Mouse (Mus musculus): ENCODE results near the gene Ntrk3. TPM values are rescaled to one million over a fixed set of nuclear protein-coding genes. Genes with fewer than 3 reads are reported as not detected.

The Ntrk3 gene
- polyA plus RNA-seq, 1 experiment from 2014 or later: 0.64 TPM

DNA sequence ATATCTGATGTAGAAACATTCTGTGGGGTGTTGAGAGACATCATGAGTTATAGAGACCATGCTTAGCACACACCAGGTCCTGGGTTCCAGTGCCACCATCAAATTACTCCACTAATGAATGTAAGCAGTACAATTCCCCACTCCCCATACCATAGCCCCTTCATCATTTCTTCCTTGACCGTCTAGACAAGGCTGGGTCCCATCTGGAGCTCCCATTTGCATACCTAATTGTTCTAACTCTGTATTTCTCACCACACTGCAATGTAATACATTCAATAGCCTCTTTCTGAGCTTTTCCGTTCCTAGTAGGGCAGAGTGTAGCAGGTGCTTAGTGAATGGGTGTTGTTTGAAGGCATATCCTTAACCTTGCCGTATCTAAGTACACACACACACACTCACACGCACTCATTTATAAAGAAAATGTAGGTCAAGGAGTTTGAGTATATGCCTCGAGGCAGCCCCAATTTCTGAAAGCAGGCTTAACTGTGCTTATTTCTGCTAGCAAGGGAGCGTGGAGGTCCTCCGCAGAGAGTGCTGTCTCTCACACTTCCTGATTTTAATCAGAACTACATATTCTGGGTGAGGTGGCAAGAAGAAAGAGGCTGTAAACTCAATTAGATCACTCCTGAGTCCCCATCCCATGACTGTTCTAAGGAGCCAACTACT is 17.9 kb downstream of the Ntrk3 start:
- no peak overlapping the region for H3K9ac ChIP-seq (replicated peaks)
- H3K4me2 ChIP-seq: no peak overlapping the region
- H3K36me3 ChIP-seq: no peaks in the 10 kb centered on the region
- 77% methylated on average over 7 of the region's 7 CpGs for WGBS
- no peak overlapping the region for H3K27ac ChIP-seq
- no peaks in the 10 kb centered on the region for H3K27me3 ChIP-seq
- H3K4me3 ChIP-seq (replicated peaks): no peak overlapping the region
- H3K9me3 ChIP-seq: no peaks in the 10 kb centered on the region
- ATAC-seq (ENCODE audit: insufficient number of reproducible peaks, insufficient read depth, low FRiP score, low TSS enrichment, low read depth): no peak
- H3K4me1 ChIP-seq (replicated peaks): no peaks in the 10 kb centered on the region

DNA sequence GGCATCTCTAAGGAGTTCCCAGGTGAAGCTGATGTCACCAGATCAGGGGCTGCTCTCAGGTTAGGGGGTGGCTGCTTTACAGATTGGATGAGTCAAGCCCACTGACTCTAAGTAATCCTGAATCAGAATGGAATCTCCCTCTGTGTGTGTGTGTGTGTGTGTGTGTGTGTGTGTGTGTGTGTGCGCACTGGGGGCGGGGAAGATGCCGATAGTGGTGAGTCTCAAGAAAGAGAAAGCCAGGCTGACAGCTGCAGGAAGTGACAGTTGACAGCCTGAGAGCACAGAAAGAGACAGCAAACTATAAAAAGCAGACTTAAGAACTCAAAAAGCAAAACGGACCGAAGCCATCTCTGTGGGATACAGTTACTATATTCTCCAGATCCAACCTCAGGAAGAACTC is 18.7 kb downstream of the Ntrk3 start:
- no peaks in the 10 kb centered on the region for H3K36me3 ChIP-seq
- no peak overlapping the region for H3K4me3 ChIP-seq (replicated peaks)
- no peak for ATAC-seq (ENCODE audit: insufficient number of reproducible peaks, insufficient read depth, low FRiP score, low TSS enrichment, low read depth)
- no peaks in the 10 kb centered on the region for H3K4me1 ChIP-seq (replicated peaks)
- no peaks in the 10 kb centered on the region for H3K9me3 ChIP-seq
- H3K27me3 ChIP-seq: no peaks in the 10 kb centered on the region
- no peak overlapping the region for H3K9ac ChIP-seq (replicated peaks)
- 85% methylated on average over 5 of the region's 5 CpGs for WGBS
- no peak overlapping the region for H3K4me2 ChIP-seq
- H3K27ac ChIP-seq: no peak overlapping the region

DNA sequence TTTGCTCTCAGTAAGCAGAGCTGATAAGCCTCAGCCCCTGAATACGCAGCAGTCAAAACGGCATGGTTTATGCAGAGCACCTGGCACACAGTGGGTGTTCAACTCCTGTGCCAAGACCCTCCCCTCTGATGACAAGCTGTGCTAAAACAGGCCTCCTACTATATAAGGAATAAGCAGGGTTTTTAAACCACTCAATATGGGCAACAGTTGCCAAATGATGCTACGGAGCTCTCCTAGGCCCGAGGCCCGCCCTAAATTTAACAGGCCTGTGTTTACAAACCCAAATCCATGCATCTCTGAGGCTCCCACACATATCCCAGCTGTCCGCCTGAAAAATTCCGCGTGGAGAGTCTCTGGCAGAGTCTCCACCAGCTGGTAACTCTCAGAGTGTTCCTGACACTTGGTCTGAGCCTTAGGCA is 19.6 kb downstream of the Ntrk3 start:
- H3K9ac ChIP-seq (replicated peaks): no peak overlapping the region
- no peaks in the 10 kb centered on the region for H3K36me3 ChIP-seq
- no peaks in the 10 kb centered on the region for H3K9me3 ChIP-seq
- no peaks in the 10 kb centered on the region for H3K27me3 ChIP-seq
- no peaks in the 10 kb centered on the region for H3K4me1 ChIP-seq (replicated peaks)
- H3K4me3 ChIP-seq (replicated peaks): no peak overlapping the region
- H3K27ac ChIP-seq: no peak overlapping the region
- no peak for ATAC-seq (ENCODE audit: insufficient number of reproducible peaks, insufficient read depth, low FRiP score, low TSS enrichment, low read depth)
- WGBS: 77% methylated on average over 8 of the region's 8 CpGs
- H3K4me2 ChIP-seq: no peak overlapping the region

DNA sequence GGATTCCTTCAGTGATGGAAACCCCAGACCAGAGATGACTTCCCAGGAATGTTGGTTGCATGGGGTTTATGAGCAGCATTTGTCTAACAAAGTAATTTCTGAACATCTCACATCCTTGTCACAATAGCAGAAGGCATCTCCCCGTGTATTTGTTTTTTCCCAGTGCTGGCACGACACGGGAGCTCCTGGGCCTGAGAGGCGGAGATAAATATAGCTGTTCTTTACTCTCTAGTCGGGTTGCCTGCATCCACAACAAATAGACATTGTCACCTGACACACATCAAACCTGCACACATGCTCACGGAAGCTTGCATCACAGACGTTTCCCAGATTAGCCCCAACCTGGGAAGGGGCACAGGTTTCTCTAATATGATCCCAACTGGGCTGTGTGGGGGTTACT is 30.1 kb downstream of the Ntrk3 start:
- H3K4me3 ChIP-seq (replicated peaks): no peak overlapping the region
- peaks cover 5% of the 10 kb centered on the region; the same call in 1 of the 2 replicates for H3K4me1 ChIP-seq (replicated peaks)
- no peak overlapping the region for H3K27ac ChIP-seq
- ATAC-seq (ENCODE audit: insufficient number of reproducible peaks, insufficient read depth, low FRiP score, low TSS enrichment, low read depth): no peak
- no peaks in the 10 kb centered on the region for H3K36me3 ChIP-seq
- H3K27me3 ChIP-seq: no peaks in the 10 kb centered on the region
- no peaks in the 10 kb centered on the region for H3K9me3 ChIP-seq
- 81% methylated on average over 7 of the region's 7 CpGs for WGBS
- no peak overlapping the region for H3K9ac ChIP-seq (replicated peaks)
- no peak overlapping the region for H3K4me2 ChIP-seq

DNA sequence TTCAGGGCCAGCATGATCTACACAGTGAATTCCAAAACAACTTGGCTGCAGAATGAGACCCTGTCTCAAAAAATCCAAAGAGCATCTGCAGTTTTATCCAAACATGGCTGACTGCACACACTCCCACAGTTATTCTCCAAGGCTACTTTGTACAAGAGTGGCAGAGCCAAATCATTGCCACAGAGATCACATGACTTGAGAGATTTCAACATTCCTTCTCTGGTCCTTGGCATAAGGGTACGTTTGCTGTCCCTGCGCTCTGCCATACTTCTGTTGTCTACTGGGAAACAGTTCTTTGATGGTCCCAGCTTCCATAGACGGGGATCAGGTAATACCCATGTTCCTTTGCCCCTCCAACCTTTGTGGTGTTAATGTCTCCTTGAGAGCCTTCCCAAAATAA is 30.7 kb downstream of the Ntrk3 start:
- ATAC-seq (ENCODE audit: insufficient number of reproducible peaks, insufficient read depth, low FRiP score, low TSS enrichment, low read depth): no peak
- no peak overlapping the region for H3K27ac ChIP-seq
- 84% methylated on average over 3 of the region's 3 CpGs for WGBS
- no peaks in the 10 kb centered on the region for H3K27me3 ChIP-seq
- H3K4me2 ChIP-seq: no peak overlapping the region
- no peaks in the 10 kb centered on the region for H3K36me3 ChIP-seq
- no peak overlapping the region for H3K4me3 ChIP-seq (replicated peaks)
- no peak overlapping the region for H3K9ac ChIP-seq (replicated peaks)
- H3K4me1 ChIP-seq (replicated peaks): no peaks in the 10 kb centered on the region
- H3K9me3 ChIP-seq: no peaks in the 10 kb centered on the region

DNA sequence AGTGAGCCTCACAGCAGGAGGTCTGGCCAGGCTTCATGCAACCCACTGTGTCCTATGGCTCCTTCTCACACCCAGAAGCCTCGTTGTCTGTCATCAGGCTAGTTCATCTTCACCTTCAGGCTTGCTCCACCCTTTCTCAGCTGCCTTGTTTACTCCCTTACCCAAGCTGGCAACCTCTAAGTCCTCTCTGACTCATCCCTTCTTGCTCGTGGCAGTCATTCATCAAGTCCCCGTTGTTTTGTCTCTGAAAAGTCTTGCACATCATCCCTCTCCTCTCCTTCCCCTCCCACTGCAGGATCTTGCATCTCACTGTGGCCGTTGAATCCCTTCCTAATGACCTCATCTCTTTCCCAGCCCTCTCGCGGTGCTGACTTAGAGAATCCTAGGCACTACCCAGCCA is 35.1 kb downstream of the Ntrk3 start:
- Histone ChIP-seq H3K27me3 (no peaks in the 10 kb centered on the region), H3K4me1 (replicated peaks) (no peaks in the 10 kb centered on the region), H3K27ac (no peak overlapping the region), H3K9me3 (no peaks in the 10 kb centered on the region), H3K36me3 (no peaks in the 10 kb centered on the region), H3K9ac (replicated peaks) (no peak overlapping the region), H3K4me3 (replicated peaks) (no peak overlapping the region), H3K4me2 (no peak overlapping the region)
- WGBS: 62% methylated on average over 6 of the region's 6 CpGs
- no peak for ATAC-seq (ENCODE audit: insufficient number of reproducible peaks, insufficient read depth, low FRiP score, low TSS enrichment, low read depth)

DNA sequence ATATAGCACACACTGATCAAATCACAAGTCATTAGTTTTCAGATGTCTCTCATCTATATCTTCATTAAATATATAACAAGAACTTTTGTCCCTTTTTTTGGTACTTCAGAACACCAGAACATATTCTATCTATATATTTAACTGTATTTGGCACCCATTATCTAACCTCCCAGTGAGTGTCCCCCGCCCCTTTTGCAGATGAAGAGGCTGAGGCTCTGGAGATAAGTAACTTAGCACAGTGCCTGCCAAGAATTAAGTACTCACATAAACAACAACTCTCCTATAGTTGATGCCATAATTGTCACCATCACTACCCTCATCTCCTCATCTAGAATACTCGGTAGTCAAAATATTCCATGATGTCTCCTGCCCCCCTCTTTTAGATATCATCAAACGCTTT is 42.6 kb downstream of the Ntrk3 start:
- no peaks in the 10 kb centered on the region for H3K9me3 ChIP-seq
- WGBS: 84% methylated on average over 3 of the region's 3 CpGs
- ATAC-seq (ENCODE audit: insufficient number of reproducible peaks, insufficient read depth, low FRiP score, low TSS enrichment, low read depth): no peak
- H3K4me2 ChIP-seq: no peak overlapping the region
- no peak overlapping the region for H3K9ac ChIP-seq (replicated peaks)
- no peaks in the 10 kb centered on the region for H3K36me3 ChIP-seq
- no peaks in the 10 kb centered on the region for H3K27me3 ChIP-seq
- H3K4me3 ChIP-seq (replicated peaks): no peak overlapping the region
- H3K4me1 ChIP-seq (replicated peaks): no peaks in the 10 kb centered on the region
- no peak overlapping the region for H3K27ac ChIP-seq

DNA sequence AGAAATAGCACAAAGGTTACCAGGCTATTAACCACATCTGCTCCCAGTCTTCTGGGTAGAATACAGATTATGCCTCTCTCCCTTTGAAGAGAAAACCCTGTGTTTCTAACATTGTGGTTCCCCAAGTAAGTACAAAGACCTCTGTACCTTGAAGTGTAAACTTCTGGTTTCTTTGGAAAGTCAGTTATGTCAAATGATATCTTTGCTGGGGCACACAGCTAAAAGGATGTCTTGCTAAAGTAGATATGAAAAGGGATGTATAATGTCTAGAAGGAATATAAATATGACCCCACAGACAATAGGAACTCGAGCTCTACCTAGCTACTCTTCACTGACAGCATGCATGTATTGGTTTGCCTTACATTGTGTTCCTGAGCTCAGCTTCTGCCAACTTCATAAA is 44.7 kb downstream of the Ntrk3 start:
- no peak for ATAC-seq (ENCODE audit: insufficient number of reproducible peaks, insufficient read depth, low FRiP score, low TSS enrichment, low read depth)
- Histone ChIP-seq H3K9me3 (no peaks in the 10 kb centered on the region), H3K27ac (no peak overlapping the region), H3K9ac (replicated peaks) (no peak overlapping the region), H3K36me3 (no peaks in the 10 kb centered on the region), H3K4me3 (replicated peaks) (no peak overlapping the region), H3K4me2 (no peak overlapping the region), H3K27me3 (no peaks in the 10 kb centered on the region), H3K4me1 (replicated peaks) (no peaks in the 10 kb centered on the region)
- WGBS: 58% methylated on average over 1 of the region's 1 CpGs

DNA sequence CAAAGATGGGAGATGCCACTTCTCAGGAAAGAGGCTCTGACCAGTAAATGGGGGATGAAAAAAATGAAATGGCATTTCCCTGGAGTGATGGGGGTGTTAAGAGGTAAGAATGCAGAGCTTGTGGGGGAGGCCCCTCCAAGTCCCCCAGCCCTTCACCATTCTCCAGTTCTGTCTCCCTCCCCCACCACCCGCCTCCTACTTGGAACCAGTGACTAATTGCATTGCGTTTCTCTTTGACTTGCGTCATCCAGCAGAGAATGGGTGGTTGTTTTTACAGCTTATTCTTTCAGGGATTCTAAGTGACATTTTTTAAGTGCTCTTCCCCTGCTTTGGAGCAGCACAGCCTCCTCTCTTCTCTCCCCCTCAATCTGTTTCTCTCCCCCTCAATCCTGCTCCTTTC is 46.9 kb downstream of the Ntrk3 start:
- no peak overlapping the region for H3K9ac ChIP-seq (replicated peaks)
- no peak overlapping the region for H3K4me3 ChIP-seq (replicated peaks)
- 50% methylated on average over 3 of the region's 3 CpGs for WGBS
- no peak overlapping the region for H3K27ac ChIP-seq
- ATAC-seq (ENCODE audit: insufficient number of reproducible peaks, insufficient read depth, low FRiP score, low TSS enrichment, low read depth): no peak
- no peaks in the 10 kb centered on the region for H3K36me3 ChIP-seq
- H3K4me1 ChIP-seq (replicated peaks): no peaks in the 10 kb centered on the region
- no peak overlapping the region for H3K4me2 ChIP-seq
- H3K9me3 ChIP-seq: no peaks in the 10 kb centered on the region
- no peaks in the 10 kb centered on the region for H3K27me3 ChIP-seq

DNA sequence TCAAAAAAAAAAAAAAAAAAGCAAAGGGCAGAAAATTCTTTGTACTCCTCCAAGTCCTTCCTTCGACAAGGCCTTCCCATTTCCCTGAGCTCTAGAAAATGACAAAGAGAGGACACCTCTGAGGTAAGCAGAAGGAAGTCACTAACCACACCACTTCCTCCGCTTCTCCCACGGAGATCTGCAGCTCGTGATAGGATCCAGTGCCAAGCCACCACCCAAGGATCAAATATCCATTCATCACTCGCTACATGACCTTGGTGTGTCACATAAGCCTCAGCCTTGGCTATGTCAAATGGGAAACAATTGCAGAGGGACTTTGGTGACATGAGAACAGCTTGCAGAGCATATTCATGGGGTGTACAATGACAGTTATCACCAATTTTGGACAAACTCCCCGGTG is 52.9 kb downstream of the Ntrk3 start:
- Histone ChIP-seq H3K4me2 (no peak overlapping the region), H3K9ac (replicated peaks) (no peak overlapping the region), H3K4me1 (replicated peaks) (no peaks in the 10 kb centered on the region), H3K36me3 (no peaks in the 10 kb centered on the region), H3K4me3 (replicated peaks) (no peak overlapping the region), H3K9me3 (no peaks in the 10 kb centered on the region), H3K27ac (no peak overlapping the region), H3K27me3 (no peaks in the 10 kb centered on the region)
- ATAC-seq (ENCODE audit: insufficient number of reproducible peaks, insufficient read depth, low FRiP score, low TSS enrichment, low read depth): no peak
- WGBS: 71% methylated on average over 6 of the region's 6 CpGs

DNA sequence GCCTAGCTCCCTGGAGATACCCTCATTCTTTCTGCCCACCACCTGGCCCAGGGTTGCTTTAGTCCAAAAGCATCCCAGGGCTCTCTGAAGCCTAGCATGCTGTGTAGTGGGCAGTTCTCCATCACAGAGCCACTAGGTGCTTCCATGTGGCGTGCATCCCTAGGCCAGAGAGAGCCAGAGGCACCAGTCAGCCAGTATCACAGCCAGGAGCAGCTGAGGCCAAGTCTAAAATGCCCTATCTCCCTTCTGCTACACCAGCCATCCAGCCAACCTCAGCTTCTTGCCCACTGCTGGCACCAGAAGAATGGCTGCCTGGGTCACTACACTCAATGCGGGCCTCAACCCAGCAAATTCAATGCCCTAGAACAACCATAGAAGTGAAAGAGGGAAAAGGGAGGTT is 56.9 kb downstream of the Ntrk3 start:
- no peak overlapping the region for H3K4me2 ChIP-seq
- no peaks in the 10 kb centered on the region for H3K27me3 ChIP-seq
- no peak overlapping the region for H3K27ac ChIP-seq
- no peaks in the 10 kb centered on the region for H3K9me3 ChIP-seq
- no peak overlapping the region for H3K9ac ChIP-seq (replicated peaks)
- WGBS: 90% methylated on average over 2 of the region's 2 CpGs
- no peaks in the 10 kb centered on the region for H3K4me1 ChIP-seq (replicated peaks)
- no peak overlapping the region for H3K4me3 ChIP-seq (replicated peaks)
- H3K36me3 ChIP-seq: no peaks in the 10 kb centered on the region
- ATAC-seq (ENCODE audit: insufficient number of reproducible peaks, insufficient read depth, low FRiP score, low TSS enrichment, low read depth): no peak

DNA sequence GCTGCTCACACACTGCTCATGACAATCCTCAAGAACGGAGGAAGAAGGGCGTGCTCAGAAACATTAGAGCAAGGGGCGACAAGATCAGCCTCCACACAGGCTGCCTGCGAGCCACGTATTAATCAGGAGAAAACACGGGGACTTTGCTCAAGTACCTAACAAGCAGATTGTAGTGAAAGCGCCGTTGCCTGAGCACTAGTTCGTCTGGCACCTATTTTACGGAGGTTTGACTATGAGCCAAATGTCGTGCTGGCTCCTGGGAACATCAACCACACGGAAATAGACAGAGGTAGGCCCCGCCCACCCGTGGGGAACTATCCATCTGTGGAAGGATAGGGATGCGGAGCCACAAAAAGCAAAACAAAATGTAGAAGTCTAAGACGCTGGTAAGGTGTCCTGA is 68.4 kb downstream of the Ntrk3 start:
- 88% methylated on average over 16 of the region's 16 CpGs for WGBS
- Histone ChIP-seq H3K36me3 (no peaks in the 10 kb centered on the region), H3K4me3 (replicated peaks) (no peak overlapping the region), H3K9ac (replicated peaks) (no peak overlapping the region), H3K27me3 (no peaks in the 10 kb centered on the region), H3K4me1 (replicated peaks) (no peaks in the 10 kb centered on the region), H3K9me3 (no peaks in the 10 kb centered on the region), H3K4me2 (no peak overlapping the region), H3K27ac (no peak overlapping the region)
- no peak for ATAC-seq (ENCODE audit: insufficient number of reproducible peaks, insufficient read depth, low FRiP score, low TSS enrichment, low read depth)
